Mouse (Mus musculus) liver (tissue): Measurements from ENCODE around the gene Rb1.

Experiments
- DNase-seq: peaks from one replicate; pipeline ENCODE4 v3.0.0-alpha.2; 2020; ENCODE audit warnings: mixed read lengths

Rb1 gene

GRCm38 (mm10) chr14:73325456-73326381 lies at the start of gene Rb1:
TSS of gene Rb1 (minus strand) at chr14:73325822.
- peak; percentile 88 for DNase-seq

- DNase-seq: peak; percentile 34
Measured at GRCm38 (mm10) chr14:73374315-73374890, 48.8 kb upstream of the Rb1 start.

- no peak for DNase-seq
Measured at GRCm38 (mm10) chr14:73373606-73374005, 48.0 kb upstream of the Rb1 start.

GRCm38 (mm10) chr14:73372990-73373389 lies 47.4 kb upstream of the Rb1 start:
- DNase-seq: no peak

- DNase-seq: no peak
Measured at GRCm38 (mm10) chr14:73371577-73371976, 46.0 kb upstream of the Rb1 start.

- DNase-seq: no peak
Measured at GRCm38 (mm10) chr14:73370695-73371372, 45.2 kb upstream of the Rb1 start.

- no peak for DNase-seq
Measured at GRCm38 (mm10) chr14:73370078-73370670, 44.6 kb upstream of the Rb1 start.

- DNase-seq: no peak
Measured at GRCm38 (mm10) chr14:73369634-73370033, 44.0 kb upstream of the Rb1 start.

- DNase-seq: no peak
Measured at GRCm38 (mm10) chr14:73368966-73369365, 43.3 kb upstream of the Rb1 start.

- no peak for DNase-seq
Measured at GRCm38 (mm10) chr14:73368221-73368620, 42.6 kb upstream of the Rb1 start.

- DNase-seq: no peak
Measured at GRCm38 (mm10) chr14:73366278-73366677, 40.7 kb upstream of the Rb1 start.

- DNase-seq: no peak
Measured at GRCm38 (mm10) chr14:73363782-73364181, 38.2 kb upstream of the Rb1 start.

- no peak for DNase-seq
Measured at GRCm38 (mm10) chr14:73354700-73355099, 29.1 kb upstream of the Rb1 start.

- no peak for DNase-seq
Measured at GRCm38 (mm10) chr14:73351118-73351517, 25.5 kb upstream of the Rb1 start.

- DNase-seq: no peak
Measured at GRCm38 (mm10) chr14:73350029-73350428, 24.4 kb upstream of the Rb1 start.

- no peak for DNase-seq
Measured at GRCm38 (mm10) chr14:73349061-73349670, 23.5 kb upstream of the Rb1 start.

- DNase-seq: no peak
Measured at GRCm38 (mm10) chr14:73347302-73347701, 21.7 kb upstream of the Rb1 start.

GRCm38 (mm10) chr14:73345614-73346013 lies 20.0 kb upstream of the Rb1 start:
- no peak for DNase-seq

- DNase-seq: no peak
Measured at GRCm38 (mm10) chr14:73340051-73340755, 14.6 kb upstream of the Rb1 start.

- DNase-seq: no peak
Measured at GRCm38 (mm10) chr14:73339615-73340014, 14.0 kb upstream of the Rb1 start.

- no peak for DNase-seq
Measured at GRCm38 (mm10) chr14:73336316-73337080, 10.9 kb upstream of the Rb1 start.
